Mouse (Mus musculus): Measurements from ENCODE around the gene Sfxn3.

GRCm38 (mm10) chr19:45097868-45098267, 50.6 kb downstream of the Sfxn3 start:
- TF ChIP-seq CTCF (IDR thresholded peaks at IDR 0.05; ENCODE audit: low read depth) (no peak), EP300 (IDR thresholded peaks at IDR 0.05; ENCODE audit: low read depth) (no peak)

Measured in liver, embryonic 14.5 days (tissue).